Mouse (Mus musculus): Measurements from ENCODE around the gene Boll. TPM values are rescaled to one million over a fixed set of nuclear protein-coding genes. Genes with fewer than 3 reads are reported as not detected.

The Boll gene
- 0.10 TPM in 1 of 2 replicates, not detected in the other for polyA plus RNA-seq (2015; fragmentation: Nextera tagmentation; extraction: Ambion mirVana)

- H3K27ac ChIP-seq, result no peak within 1 kb of the TSS
- no peaks in the 10 kb centered on the region for H3K36me3 ChIP-seq
- ATAC-seq (ENCODE audit: low FRiP score), result peak; percentile 90
- 11% methylated on average over 63 of the region's 68 CpGs for WGBS
- peak within 1 kb of the TSS; percentile 53 for H3K4me3 ChIP-seq
- peak within 1 kb of the TSS; percentile 58; the same call in 1 of the 2 replicates for H3K9ac ChIP-seq
- peak within 1 kb of the TSS; percentile 65 for H3K4me2 ChIP-seq
- H3K4me1 ChIP-seq (replicated peaks), result peaks cover 9% of the 10 kb centered on the region
- H3K9me3 ChIP-seq, result peaks cover 8% of the 10 kb centered on the region
- peaks cover 25% of the 10 kb centered on the region for H3K27me3 ChIP-seq
Measured at GRCm38 (mm10) chr1:55363044-55363565, at the start of gene Boll. TSS of gene Boll (minus strand) at chr1:55363469.

- Histone ChIP-seq H3K36me3 (no peaks in the 10 kb centered on the region), H3K27ac (no peak overlapping the region), H3K9me3 (no peaks in the 10 kb centered on the region), H3K9ac (no peak overlapping the region), H3K4me2 (no peak overlapping the region), H3K4me3 (no peak overlapping the region), H3K4me1 (replicated peaks) (0 out of 2 replicates have a peak, but pooled peaks cover 3% of the 10 kb centered on the region), H3K27me3 (no peaks in the 10 kb centered on the region)
- ATAC-seq (ENCODE audit: low FRiP score), result no peak
- WGBS, result 58% methylated on average over 6 of the region's 6 CpGs
Measured at GRCm38 (mm10) chr1:55412569-55412968, 49.3 kb upstream of the Boll start.

- Histone ChIP-seq H3K4me3 (no peak overlapping the region), H3K4me1 (replicated peaks) (peaks cover 10% of the 10 kb centered on the region), H3K36me3 (no peaks in the 10 kb centered on the region), H3K4me2 (no peak overlapping the region), H3K27me3 (no peaks in the 10 kb centered on the region), H3K9ac (no peak overlapping the region), H3K9me3 (no peaks in the 10 kb centered on the region), H3K27ac (no peak overlapping the region)
- WGBS, result 87% methylated on average over 2 of the region's 2 CpGs
- no peak for ATAC-seq (ENCODE audit: low FRiP score)
Measured at GRCm38 (mm10) chr1:55411079-55411478, 47.8 kb upstream of the Boll start.

GRCm38 (mm10) chr1:55410670-55411069 lies 47.4 kb upstream of the Boll start:
- Histone ChIP-seq H3K4me1 (replicated peaks) (peaks cover 10% of the 10 kb centered on the region), H3K4me3 (no peak overlapping the region), H3K36me3 (no peaks in the 10 kb centered on the region), H3K27me3 (no peaks in the 10 kb centered on the region), H3K9ac (no peak overlapping the region), H3K27ac (no peak overlapping the region), H3K9me3 (no peaks in the 10 kb centered on the region), H3K4me2 (no peak overlapping the region)
- no peak for ATAC-seq (ENCODE audit: low FRiP score)
- WGBS, result 80% methylated on average over 2 of the region's 2 CpGs

- peak overlapping the region; percentile 86 for H3K27ac ChIP-seq
- H3K4me1 ChIP-seq (replicated peaks), result peaks cover 19% of the 10 kb centered on the region
- no peaks in the 10 kb centered on the region for H3K36me3 ChIP-seq
- H3K27me3 ChIP-seq, result peaks cover 6% of the 10 kb centered on the region
- peak; percentile 12 for ATAC-seq (ENCODE audit: low FRiP score)
- 5% methylated on average over 29 of the region's 35 CpGs for WGBS
- peak overlapping the region; percentile 96 for H3K4me2 ChIP-seq
- H3K9me3 ChIP-seq, result no peaks in the 10 kb centered on the region
- H3K9ac ChIP-seq, result peak overlapping the region; percentile 87
- peak overlapping the region; percentile 88 for H3K4me3 ChIP-seq
Measured at GRCm38 (mm10) chr1:55406531-55407375, 43.5 kb upstream of the Boll start.

GRCm38 (mm10) chr1:55406023-55406413 lies 42.7 kb upstream of the Boll start:
- H3K4me2 ChIP-seq, result peak overlapping the region; percentile 96
- under 1% methylated on average over 41 of the region's 42 CpGs for WGBS
- H3K27me3 ChIP-seq, result peaks cover 6% of the 10 kb centered on the region
- peak overlapping the region; percentile 88 for H3K4me3 ChIP-seq
- peak; percentile 69 for ATAC-seq (ENCODE audit: low FRiP score)
- peaks cover 19% of the 10 kb centered on the region for H3K4me1 ChIP-seq (replicated peaks)
- no peaks in the 10 kb centered on the region for H3K9me3 ChIP-seq
- peak overlapping the region; percentile 86 for H3K27ac ChIP-seq
- H3K36me3 ChIP-seq, result no peaks in the 10 kb centered on the region
- peak overlapping the region; percentile 87 for H3K9ac ChIP-seq

- peaks cover 6% of the 10 kb centered on the region for H3K27me3 ChIP-seq
- H3K4me1 ChIP-seq (replicated peaks), result peaks cover 19% of the 10 kb centered on the region
- WGBS, result 2% methylated on average over 48 of the region's 51 CpGs
- peak within 1 kb of the TSS; percentile 87 for H3K9ac ChIP-seq
- peak within 1 kb of the TSS; percentile 88 for H3K4me3 ChIP-seq
- no peaks in the 10 kb centered on the region for H3K36me3 ChIP-seq
- no peaks in the 10 kb centered on the region for H3K9me3 ChIP-seq
- peak; percentile 98 for ATAC-seq (ENCODE audit: low FRiP score)
- H3K27ac ChIP-seq, result peak within 1 kb of the TSS; percentile 86
- H3K4me2 ChIP-seq, result peak within 1 kb of the TSS; percentile 96
Measured at GRCm38 (mm10) chr1:55405272-55406022, 42.2 kb upstream of the Boll start, which contains the start of gene Plcl1. TSS of gene Plcl1 (plus strand) at chr1:55405921.

GRCm38 (mm10) chr1:55404439-55404838 lies 41.2 kb upstream of the Boll start:
- peak overlapping the region; percentile 96 for H3K4me2 ChIP-seq
- peaks cover 19% of the 10 kb centered on the region for H3K4me1 ChIP-seq (replicated peaks)
- WGBS, result 6% methylated on average over 3 of the region's 3 CpGs
- no peak overlapping the region for H3K27ac ChIP-seq
- H3K9ac ChIP-seq, result no peak overlapping the region; the same call in 1 of the 2 replicates
- no peaks in the 10 kb centered on the region for H3K9me3 ChIP-seq
- peak overlapping the region; percentile 88; the same call in 1 of the 2 replicates for H3K4me3 ChIP-seq
- no peaks in the 10 kb centered on the region for H3K36me3 ChIP-seq
- ATAC-seq (ENCODE audit: low FRiP score), result no peak
- H3K27me3 ChIP-seq, result peaks cover 6% of the 10 kb centered on the region

- Histone ChIP-seq H3K36me3 (no peaks in the 10 kb centered on the region), H3K9ac (no peak overlapping the region), H3K27ac (no peak overlapping the region), H3K9me3 (no peaks in the 10 kb centered on the region), H3K4me1 (replicated peaks) (peaks cover 4% of the 10 kb centered on the region), H3K4me2 (no peak overlapping the region), H3K27me3 (peaks cover 6% of the 10 kb centered on the region), H3K4me3 (no peak overlapping the region)
- WGBS, result 41% methylated on average over 5 of the region's 5 CpGs
- no peak; the same call in 1 of the 2 replicates for ATAC-seq (ENCODE audit: low FRiP score)
Measured at GRCm38 (mm10) chr1:55399891-55400290, 36.6 kb upstream of the Boll start.

GRCm38 (mm10) chr1:55383114-55383773 lies 20.0 kb upstream of the Boll start:
- no peaks in the 10 kb centered on the region for H3K4me1 ChIP-seq (replicated peaks)
- H3K36me3 ChIP-seq, result no peaks in the 10 kb centered on the region
- no peaks in the 10 kb centered on the region for H3K27me3 ChIP-seq
- no peak overlapping the region for H3K4me2 ChIP-seq
- 14% methylated on average over 9 of the region's 9 CpGs for WGBS
- no peak overlapping the region for H3K9ac ChIP-seq
- H3K9me3 ChIP-seq, result no peaks in the 10 kb centered on the region
- peak; percentile 49; the same call in 1 of the 2 replicates for ATAC-seq (ENCODE audit: low FRiP score)
- no peak overlapping the region for H3K4me3 ChIP-seq
- H3K27ac ChIP-seq, result no peak overlapping the region

GRCm38 (mm10) chr1:55380527-55380926 lies 17.3 kb upstream of the Boll start:
- ATAC-seq (ENCODE audit: low FRiP score), result no peak

More at GRCm38 (mm10) chr1:55380527-55380926, 17.3 kb upstream of the Boll start:
- Histone ChIP-seq H3K4me1 (replicated peaks) (no peaks in the 10 kb centered on the region), H3K27ac (no peak overlapping the region), H3K9ac (no peak overlapping the region), H3K4me2 (no peak overlapping the region), H3K4me3 (no peak overlapping the region), H3K27me3 (no peaks in the 10 kb centered on the region), H3K36me3 (no peaks in the 10 kb centered on the region), H3K9me3 (no peaks in the 10 kb centered on the region)
- 73% methylated on average over 2 of the region's 2 CpGs for WGBS

Data from hindbrain, embryonic 13.5 days (tissue).